Mouse (Mus musculus) forebrain, embryonic 12.5 days (tissue): ENCODE data around the gene Uqcc2. TPM values are rescaled to one million over a fixed set of nuclear protein-coding genes. Genes with fewer than 3 reads are reported as not detected.

Experiments
- ATAC-seq: fragments of 200-750 bp; cut with Nextera tagmentation; 2 replicates; pipeline ENCODE4 v1.8.0; 2017; ENCODE audit warnings: moderate TSS enrichment; ENCODE audit not compliant: low FRiP score
- H3K27ac ChIP-seq: fragments of 300-500 bp; sonication (generic); 2 replicates; pipeline ENCODE4 v1.5.1; 2016; ENCODE audit warnings: mild to moderate bottlenecking
- H3K27me3 ChIP-seq: fragments of 300-500 bp; sonication (generic); 2 replicates; pipeline ENCODE4 v1.6.1; 2016; ENCODE audit warnings: mild to moderate bottlenecking
- H3K36me3 ChIP-seq: fragments of 300-500 bp; sonication (generic); replicated peaks from 2 replicates; pipeline ENCODE4 v1.6.1; 2016; ENCODE audit warnings: mild to moderate bottlenecking
- H3K4me1 ChIP-seq: fragments of 300-500 bp; sonication (generic); 2 replicates; pipeline ENCODE4 v1.6.1; 2016
- H3K4me2 ChIP-seq: fragments of 300-500 bp; sonication (generic); 2 replicates; pipeline ENCODE4 v1.6.1; 2016; ENCODE audit warnings: mild to moderate bottlenecking, moderate library complexity
- H3K4me3 ChIP-seq: fragments of 300-500 bp; sonication (generic); replicated peaks from 2 replicates; pipeline ENCODE4 v1.5.1; 2016; ENCODE audit warnings: mild to moderate bottlenecking
- H3K9ac ChIP-seq: fragments of 300-500 bp; sonication (generic); 2 replicates; pipeline ENCODE4 v1.6.1; 2016; ENCODE audit warnings: mild to moderate bottlenecking
- H3K9me3 ChIP-seq: fragments of 300-500 bp; sonication (generic); 2 replicates; pipeline ENCODE4 v1.6.1; 2016
- whole genome bisulfite sequencing: fragments of 180-500 bp; shearing (Covaris S2); methylation state at CpG from one replicate; pipeline ENCODE4 v1.1.7; 2016; 5-methylcytosine and 5-hydroxymethylcytosine counted together
- polyA plus RNA-seq: library from polyadenylated mRNA; unstranded; fragments of >200 nt; fragmentation: Nextera tagmentation; extraction: Ambion mirVana; gene quantifications from 2 replicates; pipeline ENCODE4 v1.2.1, GENCODE M21; 2016

Gene Uqcc2
- polyA plus RNA-seq, 1 experiment from 2014 or later: 306 TPM

DNA sequence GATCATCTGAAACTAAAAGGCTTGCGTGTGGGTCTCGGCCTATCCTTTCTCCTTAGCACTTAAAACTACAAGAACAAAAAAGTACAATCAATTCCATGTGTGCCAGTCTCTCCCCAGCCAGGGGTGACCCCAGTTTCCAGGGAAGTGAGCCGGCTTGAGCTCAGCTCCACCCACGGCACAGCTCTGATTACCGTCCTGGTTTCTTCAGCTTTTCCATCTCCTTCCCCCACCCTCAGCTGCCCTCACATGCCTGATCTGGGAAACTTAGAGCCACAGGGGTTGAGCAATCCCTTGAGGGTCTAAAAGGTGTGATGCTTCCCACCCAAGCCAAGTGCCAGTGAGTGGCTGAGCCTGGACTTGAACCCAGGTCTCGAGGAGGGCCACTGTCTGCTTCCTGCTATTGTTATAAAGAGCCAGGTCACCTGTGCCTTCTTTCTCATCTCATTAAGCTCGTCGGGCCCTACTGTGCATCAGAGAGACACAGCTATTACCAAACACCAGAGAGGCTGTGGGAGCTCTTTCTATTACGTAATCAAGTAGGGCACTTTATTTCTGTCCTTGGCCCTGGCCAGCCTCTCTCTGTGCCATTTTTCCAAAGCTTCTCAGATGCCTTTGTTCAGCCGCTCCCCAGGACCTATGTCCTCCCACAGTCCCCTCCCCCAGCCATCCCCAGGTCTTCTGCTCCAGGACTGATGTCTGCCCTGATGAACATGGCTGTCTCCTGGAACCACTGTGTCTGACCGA lies 36.4 kb upstream of the Uqcc2 start:
- Histone ChIP-seq H3K4me1 (peaks cover 4% of the 10 kb centered on the region; the same call in 1 of the 2 replicates), H3K36me3 (no peaks in the 10 kb centered on the region), H3K9ac (no peak overlapping the region), H3K4me3 (no peak overlapping the region), H3K27me3 (no peaks in the 10 kb centered on the region), H3K9me3 (no peaks in the 10 kb centered on the region), H3K27ac (0 out of 2 replicates have a peak overlapping the region, but pooled peaks have one; percentile 42), H3K4me2 (no peak overlapping the region)
- no peak for ATAC-seq
- 76% methylated on average over 11 of the region's 11 CpGs for WGBS

DNA sequence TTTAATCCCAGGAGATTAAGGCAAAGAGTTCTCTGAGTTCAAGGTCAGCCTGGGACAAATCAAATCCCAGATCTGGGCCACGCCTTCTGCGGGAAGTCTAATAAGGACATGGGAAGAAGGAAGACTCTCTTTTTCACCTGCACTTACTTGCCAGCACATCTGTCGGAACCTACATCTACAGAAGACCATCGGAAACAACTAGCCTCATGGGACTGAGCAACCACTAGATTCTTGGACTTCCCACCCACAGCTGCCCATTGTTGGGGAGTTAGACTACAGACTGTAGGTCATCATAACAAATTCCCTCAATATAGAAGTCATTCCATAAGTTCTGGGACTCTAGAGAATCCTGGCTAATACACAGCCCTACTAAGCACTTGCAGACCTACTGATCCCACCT lies 34.9 kb upstream of the Uqcc2 start:
- 95% methylated on average over 4 of the region's 4 CpGs for WGBS
- no peaks in the 10 kb centered on the region for H3K4me1 ChIP-seq
- H3K36me3 ChIP-seq: no peaks in the 10 kb centered on the region
- H3K9ac ChIP-seq: no peak overlapping the region
- no peaks in the 10 kb centered on the region for H3K27me3 ChIP-seq
- H3K27ac ChIP-seq: no peak overlapping the region
- H3K4me2 ChIP-seq: no peak overlapping the region
- no peaks in the 10 kb centered on the region for H3K9me3 ChIP-seq
- ATAC-seq: no peak
- H3K4me3 ChIP-seq: no peak overlapping the region

DNA sequence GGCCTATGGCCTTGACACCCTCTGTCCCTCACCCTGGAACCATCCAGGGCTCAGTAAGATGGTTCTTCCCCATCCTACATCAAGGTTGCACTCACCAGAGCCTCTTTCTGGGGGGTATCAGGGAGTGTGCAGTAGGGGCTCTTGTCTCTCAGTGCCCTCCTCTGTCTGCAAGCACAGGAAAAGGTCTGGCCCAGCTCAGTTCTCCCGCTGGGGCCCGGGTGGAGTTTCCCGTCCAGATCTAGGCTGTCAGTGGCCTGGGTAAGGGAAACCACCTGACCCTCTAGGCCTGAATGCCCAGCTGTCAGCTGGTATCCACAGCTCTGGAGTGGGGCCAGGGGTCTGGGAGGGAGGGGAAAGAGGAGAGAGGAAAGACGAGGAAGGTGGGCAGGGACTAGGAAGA lies 33.8 kb upstream of the Uqcc2 start, which contains the start of gene Ip6k3:
TSS of gene Ip6k3 (minus strand) at position 251 of the 400 bp plus-strand sequence.
- Histone ChIP-seq H3K9me3 (no peaks in the 10 kb centered on the region), H3K4me3 (no peak within 1 kb of the TSS), H3K9ac (no peak within 1 kb of the TSS), H3K4me1 (no peaks in the 10 kb centered on the region), H3K27ac (no peak within 1 kb of the TSS), H3K4me2 (no peak within 1 kb of the TSS), H3K36me3 (no peaks in the 10 kb centered on the region), H3K27me3 (no peaks in the 10 kb centered on the region)
- 72% methylated on average over 4 of the region's 4 CpGs for WGBS
- no peak for ATAC-seq

DNA sequence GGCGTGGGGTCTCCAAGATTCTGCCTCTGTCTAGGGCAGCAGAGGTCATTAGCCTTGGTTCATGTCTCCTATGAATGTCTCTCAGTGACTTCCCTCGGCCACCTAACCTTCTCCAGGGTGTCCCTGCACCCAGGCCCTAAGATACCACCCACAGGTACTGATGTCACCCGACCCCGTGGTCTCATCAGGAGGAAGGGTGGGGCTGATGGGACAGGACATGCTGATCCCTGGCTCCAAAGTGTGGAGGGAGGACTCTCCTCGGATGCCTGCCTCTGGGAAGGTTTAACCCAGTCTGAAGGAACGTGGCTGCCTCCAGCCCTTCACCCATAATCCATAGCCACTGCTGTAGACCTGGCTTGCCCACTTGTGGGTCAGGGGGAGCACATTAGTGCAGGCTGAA lies 33.2 kb upstream of the Uqcc2 start:
- no peaks in the 10 kb centered on the region for H3K36me3 ChIP-seq
- no peak overlapping the region for H3K4me3 ChIP-seq
- no peak for ATAC-seq
- no peaks in the 10 kb centered on the region for H3K27me3 ChIP-seq
- 77% methylated on average over 6 of the region's 6 CpGs for WGBS
- no peak overlapping the region for H3K4me2 ChIP-seq
- H3K9me3 ChIP-seq: no peaks in the 10 kb centered on the region
- no peak overlapping the region for H3K9ac ChIP-seq
- no peak overlapping the region for H3K27ac ChIP-seq
- no peaks in the 10 kb centered on the region for H3K4me1 ChIP-seq

DNA sequence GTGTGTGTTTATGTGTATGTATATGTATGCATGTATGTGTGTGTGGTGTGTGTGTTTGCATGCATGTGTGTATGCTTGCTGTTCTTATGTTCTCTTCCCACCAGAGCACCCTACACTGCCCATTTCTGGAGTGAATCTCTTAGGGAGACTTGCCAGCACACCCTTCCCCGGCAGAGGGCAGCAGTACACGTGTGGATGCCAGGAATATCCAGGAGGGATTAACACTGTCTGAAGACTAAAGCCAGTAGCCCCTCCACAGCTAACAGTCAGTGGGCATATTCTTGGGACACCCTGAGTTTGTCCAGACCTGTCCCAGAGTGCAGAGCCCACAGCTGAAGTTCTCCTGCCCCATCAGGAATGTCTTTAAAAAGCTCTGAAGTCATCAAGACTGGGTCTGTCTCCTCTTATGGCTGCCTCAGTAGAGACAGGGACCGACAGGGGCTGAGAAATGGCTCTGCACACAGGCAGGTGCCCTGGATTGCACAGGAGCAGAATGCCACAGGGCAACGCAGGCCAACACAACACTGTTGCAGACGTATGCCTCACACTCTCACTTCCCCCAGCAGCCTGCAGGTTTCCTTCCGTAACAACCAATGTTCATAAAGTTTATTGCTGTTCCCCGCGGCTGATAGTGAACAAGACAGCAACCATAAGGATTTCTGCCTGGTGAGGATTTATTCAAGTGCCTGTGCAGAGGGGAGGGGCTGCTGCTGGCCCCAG lies 31.5 kb upstream of the Uqcc2 start:
- Histone ChIP-seq H3K4me1 (no peaks in the 10 kb centered on the region), H3K36me3 (no peaks in the 10 kb centered on the region), H3K27me3 (peaks cover 3% of the 10 kb centered on the region; the same call in 1 of the 2 replicates), H3K27ac (no peak overlapping the region), H3K4me2 (no peak overlapping the region), H3K4me3 (no peak overlapping the region), H3K9ac (no peak overlapping the region), H3K9me3 (no peaks in the 10 kb centered on the region)
- ATAC-seq: no peak
- WGBS: 64% methylated on average over 8 of the region's 8 CpGs

DNA sequence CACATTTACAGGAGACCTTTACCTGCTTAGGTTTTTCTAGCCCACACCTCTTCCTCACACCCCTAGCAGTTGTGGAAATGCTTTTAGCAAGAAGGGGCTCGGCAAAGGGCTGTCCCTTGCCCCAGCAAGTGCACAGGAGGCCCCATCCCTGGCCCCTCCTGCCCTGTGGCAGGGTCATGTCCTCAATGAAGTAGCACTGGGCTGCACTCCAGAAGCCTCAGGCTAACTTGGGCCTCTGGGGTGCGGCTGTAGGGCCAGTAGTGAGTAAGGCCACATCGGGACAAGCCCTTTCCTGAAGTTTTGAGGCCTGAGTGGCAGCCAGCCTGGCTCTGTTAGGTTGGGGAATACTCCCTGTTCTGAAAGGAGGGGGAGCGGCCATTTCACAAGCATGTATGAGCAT lies 27.2 kb upstream of the Uqcc2 start:
- no peak overlapping the region for H3K9ac ChIP-seq
- H3K27me3 ChIP-seq: peaks cover 3% of the 10 kb centered on the region; the same call in 1 of the 2 replicates
- no peak overlapping the region for H3K4me3 ChIP-seq
- no peak overlapping the region for H3K27ac ChIP-seq
- H3K4me2 ChIP-seq: no peak overlapping the region
- 76% methylated on average over 4 of the region's 4 CpGs for WGBS
- H3K4me1 ChIP-seq: no peaks in the 10 kb centered on the region
- no peak for ATAC-seq
- no peaks in the 10 kb centered on the region for H3K9me3 ChIP-seq
- no peaks in the 10 kb centered on the region for H3K36me3 ChIP-seq

DNA sequence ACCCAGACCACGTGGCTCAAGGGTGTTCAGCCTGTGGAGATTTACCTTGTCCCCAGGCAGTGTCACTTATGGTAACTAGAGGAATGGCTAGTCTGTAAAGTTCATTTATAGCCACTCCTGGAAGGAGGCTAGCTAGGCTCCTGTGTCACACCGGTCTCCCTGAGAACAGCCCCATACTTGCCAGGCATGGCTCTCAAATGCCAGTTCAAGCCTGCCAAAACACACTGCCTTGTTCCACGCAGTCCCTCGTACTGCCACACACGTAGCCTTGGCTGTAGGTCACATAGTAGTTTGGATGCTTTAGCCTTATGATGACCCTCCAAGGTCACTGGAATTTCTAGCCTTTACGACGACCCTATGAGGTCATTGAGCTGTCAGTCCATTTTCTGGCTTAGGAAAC lies 25.5 kb upstream of the Uqcc2 start:
- H3K4me1 ChIP-seq: no peaks in the 10 kb centered on the region
- no peak for ATAC-seq
- H3K36me3 ChIP-seq: no peaks in the 10 kb centered on the region
- no peaks in the 10 kb centered on the region for H3K9me3 ChIP-seq
- H3K4me2 ChIP-seq: no peak overlapping the region
- WGBS: 76% methylated on average over 7 of the region's 7 CpGs
- no peak overlapping the region for H3K27ac ChIP-seq
- no peak overlapping the region for H3K4me3 ChIP-seq
- peaks cover 3% of the 10 kb centered on the region; the same call in 1 of the 2 replicates for H3K27me3 ChIP-seq
- H3K9ac ChIP-seq: no peak overlapping the region

DNA sequence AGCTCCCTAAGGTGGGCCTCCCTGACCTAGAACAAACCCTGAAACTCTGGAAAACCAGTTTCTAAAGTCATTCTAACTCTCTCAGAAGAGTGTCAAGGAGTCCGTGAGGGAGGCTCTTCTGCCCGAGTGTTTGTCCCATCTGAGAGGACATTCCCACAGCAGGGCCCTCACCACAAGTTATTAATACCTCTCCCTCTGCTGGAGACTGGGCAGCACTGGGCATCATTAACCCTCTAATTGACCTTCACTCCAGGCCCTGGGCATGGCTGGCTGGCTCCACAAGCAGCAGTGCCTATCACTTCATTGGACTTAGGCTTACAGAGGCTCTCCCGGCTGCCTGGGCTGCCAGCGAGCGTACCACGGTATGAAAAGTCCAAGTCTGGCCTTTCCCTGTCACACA lies 24.7 kb upstream of the Uqcc2 start:
- Histone ChIP-seq H3K4me1 (0 out of 2 replicates have a peak, but pooled peaks cover 2% of the 10 kb centered on the region), H3K9me3 (no peaks in the 10 kb centered on the region), H3K9ac (no peak overlapping the region), H3K36me3 (no peaks in the 10 kb centered on the region), H3K27me3 (peaks cover 6% of the 10 kb centered on the region; the same call in 1 of the 2 replicates), H3K4me2 (no peak overlapping the region), H3K27ac (no peak overlapping the region), H3K4me3 (no peak overlapping the region)
- ATAC-seq: no peak
- WGBS: 84% methylated on average over 6 of the region's 6 CpGs

DNA sequence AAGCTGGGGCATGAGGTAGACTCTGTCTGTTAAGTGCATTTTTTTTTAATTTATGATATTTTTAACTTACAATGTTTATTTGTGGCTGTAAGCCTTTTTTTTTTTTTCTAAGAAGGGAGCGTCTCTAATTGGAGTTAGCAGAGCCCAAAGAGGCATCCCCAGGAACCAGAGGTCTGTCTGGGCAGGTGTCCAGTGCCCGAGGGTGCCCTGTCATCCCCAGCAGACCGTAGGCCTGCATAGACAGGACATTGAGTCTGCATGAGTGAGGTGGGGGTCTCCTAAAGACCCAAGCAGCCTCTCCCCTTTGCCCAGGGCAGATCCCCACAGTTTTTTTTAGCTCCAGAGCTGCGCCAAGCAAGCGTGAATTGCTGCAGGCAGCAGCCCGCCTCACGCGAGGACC lies 22.0 kb upstream of the Uqcc2 start:
- no peaks in the 10 kb centered on the region for H3K9me3 ChIP-seq
- no peak for ATAC-seq
- H3K4me1 ChIP-seq: 0 out of 2 replicates have a peak, but pooled peaks cover 5% of the 10 kb centered on the region
- no peak overlapping the region for H3K27ac ChIP-seq
- no peak overlapping the region for H3K4me3 ChIP-seq
- peaks cover 3% of the 10 kb centered on the region; the same call in 1 of the 2 replicates for H3K27me3 ChIP-seq
- no peaks in the 10 kb centered on the region for H3K36me3 ChIP-seq
- 89% methylated on average over 8 of the region's 8 CpGs for WGBS
- H3K9ac ChIP-seq: no peak overlapping the region
- H3K4me2 ChIP-seq: no peak overlapping the region

DNA sequence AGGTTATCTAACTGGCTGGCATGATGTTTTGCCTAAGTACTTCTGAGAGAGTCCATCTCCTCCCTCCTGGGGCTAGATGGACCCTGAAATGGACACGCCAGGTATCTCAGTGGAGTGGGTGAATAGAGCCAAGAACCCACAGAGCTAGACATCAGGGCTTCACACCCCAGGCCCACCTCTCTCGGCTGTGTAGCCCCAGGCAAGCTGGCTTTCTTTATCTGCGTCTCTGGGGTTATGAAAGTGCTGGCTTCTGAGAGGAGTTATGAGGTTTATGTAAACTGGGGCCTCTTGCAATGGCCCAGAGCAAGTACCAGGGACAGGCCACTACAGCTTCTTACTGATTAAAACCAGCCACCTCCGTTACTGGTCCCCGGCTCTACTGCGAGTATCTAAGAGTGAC lies 21.2 kb upstream of the Uqcc2 start:
- Histone ChIP-seq H3K27me3 (peaks cover 3% of the 10 kb centered on the region; the same call in 1 of the 2 replicates), H3K9ac (no peak overlapping the region), H3K9me3 (no peaks in the 10 kb centered on the region), H3K4me1 (0 out of 2 replicates have a peak, but pooled peaks cover 5% of the 10 kb centered on the region), H3K4me2 (no peak overlapping the region), H3K36me3 (no peaks in the 10 kb centered on the region), H3K4me3 (no peak overlapping the region), H3K27ac (no peak overlapping the region)
- ATAC-seq: no peak
- 81% methylated on average over 6 of the region's 6 CpGs for WGBS

DNA sequence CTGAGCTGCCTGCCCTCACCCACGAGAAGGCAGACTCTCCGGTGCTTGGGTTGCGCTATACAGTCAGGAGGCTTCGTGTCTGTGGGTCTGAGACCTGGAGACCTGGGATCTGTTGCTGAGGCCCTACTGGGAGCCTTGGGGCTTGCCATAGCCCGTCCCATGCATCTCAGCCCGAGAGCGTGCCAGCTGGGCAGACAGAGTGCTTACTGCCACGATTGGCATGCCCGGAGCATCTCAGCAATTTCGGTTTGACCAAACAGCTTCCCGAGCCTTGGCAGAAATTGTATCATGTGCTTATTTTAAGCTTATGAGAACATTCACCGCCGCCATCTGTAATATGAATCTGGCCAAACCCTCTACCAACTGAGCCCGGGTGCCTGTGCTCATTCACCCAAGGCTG lies 20.5 kb upstream of the Uqcc2 start:
- Histone ChIP-seq H3K9me3 (no peaks in the 10 kb centered on the region), H3K4me3 (no peak overlapping the region), H3K27ac (0 out of 2 replicates have a peak overlapping the region, but pooled peaks have one; percentile 31), H3K4me2 (no peak overlapping the region), H3K27me3 (peaks cover 3% of the 10 kb centered on the region; the same call in 1 of the 2 replicates), H3K36me3 (no peaks in the 10 kb centered on the region), H3K4me1 (0 out of 2 replicates have a peak, but pooled peaks cover 5% of the 10 kb centered on the region), H3K9ac (no peak overlapping the region)
- no peak for ATAC-seq
- WGBS: 87% methylated on average over 14 of the region's 14 CpGs

DNA sequence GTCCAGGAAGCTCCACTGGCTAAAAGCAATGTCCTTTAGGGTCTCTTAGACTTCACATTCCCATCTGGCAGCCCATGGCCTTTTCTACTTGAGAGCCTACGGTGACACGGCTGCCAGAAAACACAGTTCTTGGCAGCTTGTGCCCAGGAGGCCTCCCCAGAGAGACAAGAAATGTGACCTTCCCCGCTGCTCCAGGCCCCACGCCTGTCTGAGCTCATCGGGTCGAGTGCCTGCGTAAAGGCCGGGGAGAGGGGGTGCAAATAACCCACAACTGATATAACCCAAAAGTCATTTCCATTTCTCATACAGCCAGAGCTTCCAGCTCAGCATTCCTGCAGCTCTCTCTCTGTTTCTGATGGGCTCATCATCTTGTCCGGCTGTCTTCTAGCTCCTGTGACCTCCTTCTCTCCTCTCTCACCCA lies 20.1 kb upstream of the Uqcc2 start:
- Histone ChIP-seq H3K9ac (no peak overlapping the region), H3K4me3 (no peak overlapping the region), H3K4me1 (peaks cover 9% of the 10 kb centered on the region; the same call in 1 of the 2 replicates), H3K9me3 (no peaks in the 10 kb centered on the region), H3K27me3 (peaks cover 3% of the 10 kb centered on the region; the same call in 1 of the 2 replicates), H3K4me2 (no peak overlapping the region), H3K36me3 (no peaks in the 10 kb centered on the region), H3K27ac (0 out of 2 replicates have a peak overlapping the region, but pooled peaks have one; percentile 31)
- WGBS: 78% methylated on average over 9 of the region's 9 CpGs
- no peak for ATAC-seq
